Mouse (Mus musculus) spleen, adult 2 months (tissue): ENCODE results near the gene Ubr4. TPM values are rescaled to one million over a fixed set of nuclear protein-coding genes. Genes with fewer than 3 reads are reported as not detected.
A peak's percentile ranks its signal among the peaks of the same experiment; 100 is the strongest.

Experiments used
- DNase-seq, 2 experiments: peaks; one replicate each; pipeline versions ENCODE4 v3.0.0 to v3.0.0-alpha.2; 2012 to 2021; ENCODE audit warnings: low spot score in 2 of 2, low read depth in 1 of 2
- H3K27ac ChIP-seq: fragments of 200-500 bp; 2 replicates; pipeline ENCODE4 v1.5.1; 2012; ENCODE audit warnings: low read length, inconsistent platforms; ENCODE audit not compliant: insufficient read depth
- H3K27me3 ChIP-seq: fragments of 200-500 bp; 2 replicates; pipeline ENCODE4 v1.6.1; 2012; ENCODE audit warnings: mild to moderate bottlenecking, moderate library complexity, low read length, inconsistent platforms; ENCODE audit not compliant: control insufficient read depth, insufficient read depth
- H3K36me3 ChIP-seq: fragments of 200-500 bp; 2 replicates; pipeline ENCODE4 v1.6.1; 2012; ENCODE audit warnings: mild to moderate bottlenecking, low read length, inconsistent platforms; ENCODE audit not compliant: control insufficient read depth, insufficient read depth
- H3K4me1 ChIP-seq: fragments of 200-500 bp; 2 replicates; pipeline ENCODE4 v1.6.1; 2011; ENCODE audit warnings: inconsistent platforms; ENCODE audit not compliant: control insufficient read depth, insufficient read depth, insufficient read length
- H3K4me3 ChIP-seq: fragments of 200-500 bp; 2 replicates; pipeline ENCODE4 v1.5.1; 2011; ENCODE audit warnings: mild to moderate bottlenecking, inconsistent platforms; ENCODE audit not compliant: insufficient read depth, insufficient read length; ENCODE audit errors: extremely low read depth
- CTCF ChIP-seq: fragments of 200-500 bp; IDR thresholded peaks from 2 replicates; pipeline ENCODE4 v1.5.1; 2011; ENCODE audit warnings: mild to moderate bottlenecking, inconsistent platforms; ENCODE audit not compliant: insufficient read depth, insufficient read length, insufficient replicate concordance; ENCODE audit errors: extremely low read depth
- POLR2A ChIP-seq: fragments of 200-500 bp; IDR thresholded peaks from 2 replicates; pipeline ENCODE4 v1.6.1; 2011; ENCODE audit warnings: low read depth, low read length, inconsistent platforms
- WGBS: fragments of 180-500 bp; shearing (Covaris S2); methylation state at CpG from one replicate; pipeline ENCODE4 v1.1.7; 2018; 5-methylcytosine and 5-hydroxymethylcytosine counted together
- polyA plus RNA-seq: library from polyadenylated mRNA; depleted of rRNA; stranded (reverse); fragments of >200 nt; gene quantifications from 2 replicates; pipeline ENCODE4 v1.2.3, GENCODE M21; 2012

The Ubr4 gene
- polyA plus RNA-seq, 1 experiment = 201 TPM

DNA sequence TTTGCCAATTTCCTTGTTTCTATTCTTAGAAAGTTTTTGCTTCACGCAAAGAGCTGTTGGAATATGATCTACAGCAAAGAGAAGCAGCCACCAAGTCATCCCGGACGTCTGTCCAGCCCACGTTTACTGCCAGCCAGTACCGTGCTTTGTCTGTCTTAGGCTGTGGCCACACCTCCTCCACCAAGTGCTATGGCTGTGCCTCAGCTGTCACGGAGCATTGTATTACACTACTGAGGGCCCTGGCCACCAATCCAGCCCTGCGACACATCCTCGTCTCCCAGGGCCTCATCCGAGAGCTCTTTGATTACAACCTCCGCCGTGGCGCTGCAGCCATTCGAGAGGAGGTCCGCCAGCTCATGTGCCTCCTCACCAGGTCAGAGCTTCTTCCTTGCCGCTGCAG, 107.6 kb downstream of the Ubr4 start:
- no peak overlapping the region for H3K27ac ChIP-seq
- H3K36me3 ChIP-seq = peaks cover 73% of the 10 kb centered on the region
- H3K4me1 ChIP-seq = no peaks in the 10 kb centered on the region
- WGBS = 96% methylated on average over 15 of the region's 15 CpGs
- no peak for DNase-seq
- no peaks in the 10 kb centered on the region for H3K27me3 ChIP-seq
- TF ChIP-seq CTCF (no peak), POLR2A (no peak)
- H3K4me3 ChIP-seq = no peak overlapping the region

DNA sequence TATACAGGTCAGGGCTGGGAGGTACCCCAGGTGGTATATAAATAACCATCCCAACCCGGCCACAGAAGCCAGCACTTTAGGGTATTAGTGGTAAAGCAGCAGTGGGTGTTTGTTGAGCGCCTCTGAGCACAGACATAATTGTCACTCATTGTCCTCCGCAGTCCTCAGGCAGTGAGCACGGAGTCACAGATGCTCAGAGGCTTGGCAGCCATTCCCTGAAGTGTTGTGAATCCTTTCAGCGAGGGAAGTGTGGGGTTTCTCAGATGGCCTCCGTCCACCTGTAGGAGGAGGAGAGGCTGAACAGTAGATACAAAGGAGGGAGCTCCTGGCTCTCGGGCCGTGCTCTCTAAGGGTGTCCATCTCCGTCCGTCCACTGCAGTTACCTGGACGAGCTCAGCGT, 111.8 kb downstream of the Ubr4 start:
- H3K36me3 ChIP-seq = peaks cover 70% of the 10 kb centered on the region
- 94% methylated on average over 12 of the region's 12 CpGs for WGBS
- H3K27ac ChIP-seq = no peak overlapping the region
- no peaks in the 10 kb centered on the region for H3K4me1 ChIP-seq
- TF ChIP-seq CTCF (no peak), POLR2A (no peak)
- no peak overlapping the region for H3K4me3 ChIP-seq
- DNase-seq = no peak
- H3K27me3 ChIP-seq = no peaks in the 10 kb centered on the region

DNA sequence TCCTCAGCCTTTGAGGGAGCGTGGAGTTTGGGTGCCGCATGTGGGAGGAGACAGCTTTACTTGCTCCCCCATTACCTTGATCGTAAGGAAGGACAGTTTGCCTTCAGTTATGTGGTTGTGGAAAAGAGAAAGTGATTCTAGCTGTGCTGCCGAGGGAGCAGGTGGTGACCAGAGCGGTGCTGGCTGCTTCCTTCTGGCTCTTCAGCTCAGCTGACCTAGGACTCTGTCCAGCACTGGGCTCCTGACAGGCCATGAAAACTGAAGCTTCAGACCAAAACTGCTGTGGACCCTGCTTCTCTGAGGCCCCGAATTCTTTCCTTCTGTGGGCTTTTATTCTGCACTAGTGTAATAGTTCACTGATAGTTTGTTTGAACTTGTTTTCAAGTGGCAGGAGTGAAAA, 114.1 kb downstream of the Ubr4 start:
- H3K36me3 ChIP-seq = peaks cover 66% of the 10 kb centered on the region

DNA sequence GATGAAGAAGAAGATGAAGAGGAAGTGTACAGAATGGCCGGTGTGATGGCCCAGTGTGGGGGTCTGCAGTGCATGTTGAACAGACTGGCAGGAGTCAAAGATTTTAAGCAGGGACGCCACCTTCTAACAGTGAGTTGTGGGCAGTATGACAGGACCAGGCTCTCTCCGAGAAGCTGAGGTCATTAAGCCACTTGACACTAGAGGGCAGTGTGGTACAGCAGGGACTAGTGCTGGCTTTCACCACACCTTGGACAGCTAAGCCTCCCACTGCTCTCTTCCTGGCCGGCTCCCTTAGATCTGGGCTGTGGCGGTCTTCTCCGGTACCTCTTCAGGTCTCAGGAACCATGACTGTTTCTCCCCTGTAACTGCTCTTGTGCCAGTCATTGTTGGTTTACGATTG, 117.8 kb downstream of the Ubr4 start:
- 62% methylated on average over 7 of the region's 7 CpGs for WGBS
- Histone ChIP-seq H3K36me3 (peaks cover 66% of the 10 kb centered on the region), H3K4me3 (no peak overlapping the region), H3K27ac (no peak overlapping the region), H3K4me1 (no peaks in the 10 kb centered on the region), H3K27me3 (no peaks in the 10 kb centered on the region)
- TF ChIP-seq CTCF (peak; percentile 82; the same call in 1 of the 2 replicates), POLR2A (no peak)
- peak; percentile 22 to 63 for DNase-seq

More for the DNA sequence above, 114.1 kb downstream of the Ubr4 start:
- no peak overlapping the region for H3K27ac ChIP-seq
- H3K27me3 ChIP-seq = no peaks in the 10 kb centered on the region
- WGBS = 92% methylated on average over 6 of the region's 6 CpGs
- DNase-seq = no peak
- no peak overlapping the region for H3K4me3 ChIP-seq
- TF ChIP-seq POLR2A (no peak), CTCF (no peak)
- no peaks in the 10 kb centered on the region for H3K4me1 ChIP-seq

DNA sequence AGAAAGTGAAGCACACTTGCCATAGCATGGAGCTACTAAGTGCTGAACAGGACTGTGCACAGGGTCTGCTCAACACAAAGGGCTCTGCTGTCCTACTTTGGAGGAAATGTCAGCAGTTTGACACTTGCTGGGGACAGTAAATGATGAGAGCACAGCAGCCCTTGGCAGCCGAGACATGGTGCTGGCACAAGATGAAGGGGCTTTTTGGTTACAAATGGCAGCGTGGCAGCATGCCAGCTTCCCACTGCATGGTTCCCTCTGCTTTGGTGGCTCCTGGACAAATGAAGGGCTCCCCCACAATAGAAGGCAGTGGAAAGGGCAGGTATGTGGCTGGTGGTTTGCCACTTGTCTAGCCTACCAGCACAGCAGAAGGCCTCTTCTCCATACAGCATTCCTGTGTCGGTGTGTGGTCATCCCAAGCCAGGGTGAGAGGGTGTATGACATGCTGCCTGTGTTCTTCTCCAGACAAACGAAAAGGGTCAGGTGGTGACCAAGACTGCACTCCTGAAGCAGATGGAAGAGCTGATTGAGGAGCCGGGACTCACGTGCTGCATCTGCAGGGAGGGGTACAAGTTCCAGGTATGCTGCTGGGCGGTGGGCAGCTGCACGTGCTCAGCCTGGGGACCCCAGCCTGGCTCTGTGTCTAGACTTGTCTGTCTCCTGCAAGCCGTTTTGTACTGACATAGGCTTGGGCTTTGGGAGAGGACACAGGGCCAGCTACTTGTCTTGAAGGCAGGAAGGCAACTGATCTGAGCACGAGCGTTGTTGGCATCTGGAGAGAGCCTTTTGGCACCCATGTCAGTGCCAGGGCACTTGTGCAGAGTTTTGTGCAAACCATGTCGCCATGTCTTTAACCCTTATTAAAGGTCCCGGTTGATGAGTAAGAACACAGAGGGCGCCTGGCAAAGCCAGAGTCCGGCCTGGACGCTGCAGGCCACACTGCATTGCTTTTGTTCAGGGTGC, 124.5 kb downstream of the Ubr4 start:
- no peak for DNase-seq
- no peak overlapping the region for H3K4me3 ChIP-seq
- no peaks in the 10 kb centered on the region for H3K27me3 ChIP-seq
- H3K27ac ChIP-seq = no peak overlapping the region
- WGBS = 96% methylated on average over 16 of the region's 16 CpGs
- H3K4me1 ChIP-seq = no peaks in the 10 kb centered on the region
- H3K36me3 ChIP-seq = peaks cover 69% of the 10 kb centered on the region
- TF ChIP-seq CTCF = no peak
- TF ChIP-seq POLR2A = no peak

DNA sequence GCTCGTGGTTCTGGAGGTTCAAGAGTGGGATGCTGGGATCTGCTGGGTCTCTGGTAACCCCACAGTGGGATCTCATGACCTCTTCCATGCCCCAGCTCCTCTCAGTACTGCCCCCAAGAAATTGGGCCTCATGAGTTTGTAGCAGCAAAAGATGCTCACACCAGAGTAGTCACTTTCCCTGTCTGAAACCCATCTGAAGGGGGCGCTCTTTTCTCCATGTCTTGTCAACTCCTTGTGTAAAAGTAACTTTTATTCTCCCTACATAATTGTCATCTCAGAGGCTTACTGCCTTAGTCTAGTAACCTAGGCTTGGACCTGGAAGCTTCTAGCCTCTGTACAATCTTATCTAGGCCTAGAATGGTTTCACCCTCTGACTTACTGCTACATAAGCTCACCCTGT, 125.6 kb downstream of the Ubr4 start:
- peaks cover 68% of the 10 kb centered on the region for H3K36me3 ChIP-seq
- 89% methylated on average over 2 of the region's 2 CpGs for WGBS
- TF ChIP-seq POLR2A = no peak
- TF ChIP-seq CTCF = no peak
- H3K4me1 ChIP-seq = no peaks in the 10 kb centered on the region
- no peak overlapping the region for H3K27ac ChIP-seq
- DNase-seq = no peak
- no peak overlapping the region for H3K4me3 ChIP-seq
- H3K27me3 ChIP-seq = no peaks in the 10 kb centered on the region

DNA sequence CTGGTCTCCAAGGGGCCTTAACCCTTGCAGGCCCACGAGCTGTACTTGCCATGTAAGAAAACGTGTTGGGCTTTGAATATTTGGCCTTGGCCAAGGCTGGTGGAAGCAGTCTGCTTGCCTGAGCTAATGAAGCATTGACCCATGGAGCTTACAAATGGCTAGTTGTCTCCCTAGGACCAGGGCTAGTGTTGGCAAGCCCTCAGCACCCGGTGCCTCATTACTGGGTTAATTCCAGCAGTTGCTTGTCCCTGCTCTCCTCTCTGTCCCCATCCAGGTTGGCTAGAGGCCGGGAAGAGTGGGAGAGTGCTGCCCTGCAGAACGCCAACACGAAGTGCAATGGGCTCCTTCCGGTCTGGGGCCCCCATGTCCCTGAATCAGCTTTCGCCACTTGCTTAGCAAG, 126.8 kb downstream of the Ubr4 start:
- no peaks in the 10 kb centered on the region for H3K4me1 ChIP-seq
- H3K4me3 ChIP-seq = no peak overlapping the region
- peaks cover 63% of the 10 kb centered on the region for H3K36me3 ChIP-seq
- WGBS = 93% methylated on average over 8 of the region's 8 CpGs
- no peak overlapping the region for H3K27ac ChIP-seq
- DNase-seq = no peak
- no peak for TF ChIP-seq POLR2A
- no peak for TF ChIP-seq CTCF
- H3K27me3 ChIP-seq = no peaks in the 10 kb centered on the region
